Mouse (Mus musculus) megakaryocyte-erythroid progenitor cell, adult 5-6 weeks (primary cell): Measurements from ENCODE around the gene Ube2f. TPM values are rescaled to one million over a fixed set of nuclear protein-coding genes. Genes with fewer than 3 reads are reported as not detected.

Source experiments
- ATAC-seq: replicated peaks from 2 replicates; pipeline ENCODE4 v1.8.0; 2016; ENCODE audit warnings: mild to moderate bottlenecking, inconsistent platforms; ENCODE audit not compliant: severe bottlenecking, poor library complexity, low FRiP score, low TSS enrichment
- total RNA-seq, 2 experiments: library from RNA; stranded (forward) in 1 of 2; stranded (reverse) in 1 of 2; fragments of 200-1000, 215-1000 nt in 1 of 2; fragments of >200 nt in 1 of 2; fragmentation: Nextera tagmentation in 1 of 2; gene quantifications; 2 replicates each; pipeline ENCODE4 v1.2.3; 2014 to 2017

Ube2f gene
- total RNA-seq, 2 experiments from 2014 or later, result 62.4 to 69.5 TPM

- no peak for ATAC-seq
Measured at GRCm38 (mm10) chr1:91231896-91232295, 18.2 kb upstream of the Ube2f start.

- ATAC-seq, result no peak
Measured at GRCm38 (mm10) chr1:91235395-91235794, 14.7 kb upstream of the Ube2f start.

GRCm38 (mm10) chr1:91237676-91238075 lies 12.4 kb upstream of the Ube2f start:
- no peak for ATAC-seq

GRCm38 (mm10) chr1:91239112-91239511 lies 11.0 kb upstream of the Ube2f start:
- ATAC-seq, result peak; percentile 91

GRCm38 (mm10) chr1:91239800-91240199 lies 10.3 kb upstream of the Ube2f start:
- no peak for ATAC-seq

- peak; percentile 70 for ATAC-seq
Measured at GRCm38 (mm10) chr1:91240685-91241084, 9.4 kb upstream of the Ube2f start.

GRCm38 (mm10) chr1:91241249-91241648 lies 8.9 kb upstream of the Ube2f start:
- no peak for ATAC-seq

GRCm38 (mm10) chr1:91248242-91248641 lies 1.9 kb upstream of the Ube2f start:
- peak; percentile 42 for ATAC-seq

- ATAC-seq, result no peak
Measured at GRCm38 (mm10) chr1:91248970-91249369, 1.1 kb upstream of the Ube2f start.

GRCm38 (mm10) chr1:91250415-91251147 lies 477 bp downstream of the Ube2f start:
- ATAC-seq, result no peak

- ATAC-seq, result no peak
Measured at GRCm38 (mm10) chr1:91251148-91251650, 1.1 kb downstream of the Ube2f start.

GRCm38 (mm10) chr1:91251927-91252326 lies 1.8 kb downstream of the Ube2f start:
- peak; percentile 72 for ATAC-seq

- no peak for ATAC-seq
Measured at GRCm38 (mm10) chr1:91257918-91258317, 7.8 kb downstream of the Ube2f start.

GRCm38 (mm10) chr1:91259794-91260193 lies 9.7 kb downstream of the Ube2f start:
- ATAC-seq, result no peak

- ATAC-seq, result no peak
Measured at GRCm38 (mm10) chr1:91262508-91262907, 12.4 kb downstream of the Ube2f start.

- ATAC-seq, result no peak
Measured at GRCm38 (mm10) chr1:91272260-91272659, 22.2 kb downstream of the Ube2f start.

- no peak for ATAC-seq
Measured at GRCm38 (mm10) chr1:91276581-91276980, 26.5 kb downstream of the Ube2f start.

- ATAC-seq, result 0 out of 2 replicates have a peak, but pooled peaks have one; percentile 34
Measured at GRCm38 (mm10) chr1:91277480-91277879, 27.4 kb downstream of the Ube2f start.

- ATAC-seq, result no peak
Measured at GRCm38 (mm10) chr1:91278410-91279119, 28.5 kb downstream of the Ube2f start.

GRCm38 (mm10) chr1:91279126-91279525 lies 29.0 kb downstream of the Ube2f start:
- no peak for ATAC-seq

- ATAC-seq, result no peak
Measured at GRCm38 (mm10) chr1:91282582-91282981, 32.5 kb downstream of the Ube2f start.
